In the genomic region with DNA sequence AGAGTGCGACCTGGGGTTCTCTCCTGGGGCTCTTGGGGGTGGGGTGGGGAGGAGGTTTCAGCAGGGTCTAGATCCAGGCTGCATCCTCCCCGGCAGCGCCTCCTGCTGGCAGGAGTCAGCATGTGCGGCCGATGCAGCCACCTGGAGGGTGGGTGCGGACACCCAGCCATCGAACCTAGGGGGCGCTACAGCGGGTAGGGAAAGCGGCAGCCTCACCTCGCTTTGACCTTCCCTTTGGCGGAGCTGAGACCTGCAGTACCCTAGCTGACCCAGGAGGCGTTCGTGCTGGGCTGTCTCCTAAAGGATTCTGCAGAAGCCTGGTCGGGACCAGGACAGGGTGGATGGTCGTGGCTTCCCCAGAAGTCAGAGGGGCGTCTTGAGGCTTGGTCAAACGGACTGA, we compare ENCODE assay signal across 8 mouse cellular contexts. TPM values are rescaled to one million over a fixed set of nuclear protein-coding genes. Genes with fewer than 3 reads are reported as not detected.
DNase-seq lines count a peak whose midpoint lies in the region; ATAC-seq and TF ChIP-seq lines count a peak whose summit lies in the region.

No protein-coding gene starts in this region.

- H3K36me3 ChIP-seq in E14TG2a.4 (ENCODE audit: insufficient read depth, low read length), result no peaks in the 10 kb centered on the region
- no peaks in the 10 kb centered on the region for H3K36me3 ChIP-seq in embryonic facial prominence, embryonic 10.5 days (replicated peaks)
- H3K36me3 ChIP-seq in heart, embryonic 14.5 days (ENCODE audit: control insufficient read depth, insufficient read depth, low read length), result no peaks in the 10 kb centered on the region
- H3K36me3 ChIP-seq in kidney, embryonic 16.5 days (ENCODE audit: insufficient read depth, low read length), result no peaks in the 10 kb centered on the region

- peak; percentile 56 for DNase-seq in adrenal gland, adult 2 months
- DNase-seq in embryonic facial prominence, embryonic 10.5 days (ENCODE audit: low spot score), result peak; percentile 92
- DNase-seq in lung, postnatal 36 days, result peak; percentile 70
- DNase-seq in retina, postnatal 1 day, result peak; percentile 92

- peak overlapping the region; percentile 66 for H3K4me2 ChIP-seq in heart, embryonic 14.5 days (ENCODE audit: low read length)
- H3K4me2 ChIP-seq in kidney, embryonic 16.5 days (replicated peaks; ENCODE audit: low read depth, low read length), result peak overlapping the region; percentile 99

- WGBS in embryonic facial prominence, embryonic 10.5 days, result under 1% methylated on average over 18 of the region's 18 CpGs
- 1% methylated on average over 18 of the region's 18 CpGs for whole genome bisulfite sequencing in heart, embryonic 14.5 days
- 0% methylated on average over 18 of the region's 18 CpGs for WGBS in kidney, embryonic 16.5 days

- peak overlapping the region; percentile 87 for H3K4me3 ChIP-seq in E14TG2a.4 (replicated peaks; ENCODE audit: low read length)
- peak overlapping the region; percentile 89 for H3K4me3 ChIP-seq in embryonic facial prominence, embryonic 10.5 days
- peak overlapping the region; percentile 30 to 47; a peak in 2 of 4 replicates for H3K4me3 ChIP-seq in heart, embryonic 14.5 days (ENCODE audit: control insufficient read depth in 1 of 2, insufficient read depth in 1 of 2, low read depth in 1 of 2, low read length in 2 of 2)
- H3K4me3 ChIP-seq in kidney, embryonic 16.5 days (ENCODE audit: low read length), result peak overlapping the region; percentile 86

- peak overlapping the region; percentile 56 for H3K9ac ChIP-seq in heart, embryonic 14.5 days (ENCODE audit: low read length)
- peak overlapping the region; percentile 66 for H3K9ac ChIP-seq in kidney, embryonic 16.5 days (replicated peaks; ENCODE audit: low read length)

- peaks cover 73% of the 10 kb centered on the region for H3K27me3 ChIP-seq in E14TG2a.4 (ENCODE audit: insufficient read depth, low read length)
- H3K27me3 ChIP-seq in embryonic facial prominence, embryonic 10.5 days (replicated peaks; ENCODE audit: low read depth, poor library complexity, severe bottlenecking), result peaks cover 95% of the 10 kb centered on the region
- peaks cover 49% of the 10 kb centered on the region for H3K27me3 ChIP-seq in heart, embryonic 14.5 days (ENCODE audit: control insufficient read depth, insufficient read depth, low read length)
- H3K27me3 ChIP-seq in kidney, embryonic 16.5 days (ENCODE audit: insufficient read depth, low read length), result peaks cover 25% of the 10 kb centered on the region

- no peaks in the 10 kb centered on the region for H3K9me3 ChIP-seq in E14TG2a.4 (ENCODE audit: low read length)
- no peaks in the 10 kb centered on the region for H3K9me3 ChIP-seq in embryonic facial prominence, embryonic 10.5 days
- H3K9me3 ChIP-seq in heart, embryonic 14.5 days (ENCODE audit: control insufficient read depth, low read length), result no peaks in the 10 kb centered on the region
- H3K9me3 ChIP-seq in kidney, embryonic 16.5 days (ENCODE audit: low read length), result no peaks in the 10 kb centered on the region

- peak overlapping the region; percentile 81 for H3K27ac ChIP-seq in embryonic facial prominence, embryonic 10.5 days (replicated peaks)
- H3K27ac ChIP-seq in heart, embryonic 14.5 days (replicated peaks in 1 of 2; ENCODE audit: control insufficient read depth in 1 of 2, insufficient read depth in 1 of 2, low read depth in 2 of 2, low read length in 2 of 2), result no peak overlapping the region
- H3K27ac ChIP-seq in kidney, embryonic 16.5 days (ENCODE audit: low read length), result no peak overlapping the region

- H3K4me1 ChIP-seq in E14TG2a.4 (replicated peaks; ENCODE audit: low read depth, low read length), result peaks cover 90% of the 10 kb centered on the region
- peaks cover 86% of the 10 kb centered on the region for H3K4me1 ChIP-seq in embryonic facial prominence, embryonic 10.5 days
- H3K4me1 ChIP-seq in heart, embryonic 14.5 days (ENCODE audit: control insufficient read depth in 2 of 2, insufficient read depth in 2 of 2, low read length in 2 of 2), result peaks cover 28 to 50% of the 10 kb centered on the region in 2 experiments
- peaks cover 75% of the 10 kb centered on the region for H3K4me1 ChIP-seq in kidney, embryonic 16.5 days (ENCODE audit: insufficient read depth, low read length)

- no peak; the same call in 1 of the 2 replicates for ATAC-seq in heart, embryonic 14.5 days (ENCODE audit: insufficient number of reproducible peaks, insufficient read depth, low FRiP score, low read depth)
- peak; percentile 8; the same call in 1 of the 2 replicates for ATAC-seq in kidney, embryonic 16.5 days (ENCODE audit: low FRiP score, low TSS enrichment)
- no peak for ATAC-seq in activated CD4-positive, CD25-positive, alpha-beta regulatory T cell, adult 4 months

- TF ChIP-seq CTCF in E14TG2a.4 (conservative IDR thresholded peaks at IDR 0.05; ENCODE audit: low read length), result peak; percentile 98

RNA-seq across cellular contexts. Expression of gene Cacnb3, which starts 0.9 kb away (rescaled TPM):
- total RNA-seq in adrenal gland, adult 2 months (2021), result 10 to 100 TPM; 12.8 to 17.7 TPM
- 25.9 and 31.1 TPM in 2 replicates for polyA plus RNA-seq in adrenal gland, adult 2 months (2012; rRNA removed)
- polyA plus RNA-seq in embryonic facial prominence, embryonic 10.5 days (2016; fragmentation: Nextera tagmentation; extraction: Ambion mirVana), result 32.3 and 37.0 TPM in 2 replicates
- 6.1 and 6.6 TPM in 2 replicates for polyA plus RNA-seq in heart, embryonic 14.5 days (2014; fragmentation: Nextera tagmentation; extraction: Ambion mirVana)
- 34.4 and 34.9 TPM in 2 replicates for polyA plus RNA-seq in kidney, embryonic 16.5 days (2015; fragmentation: Nextera tagmentation; extraction: Ambion mirVana)
- under 1 TPM in 1 of 2 experiments, not detected in 1; 0.19 TPM for polyA plus RNA-seq in activated CD4-positive, CD25-positive, alpha-beta regulatory T cell, adult 4 months (2017; shearing (Covaris generic))

RNA-seq across cellular contexts. Expression of gene Adcy6, which starts 21.6 kb away (rescaled TPM):
- total RNA-seq in adrenal gland, adult 2 months (2021), result 10 to 100 TPM; 35.5 to 67.1 TPM
- 44.6 and 49.2 TPM in 2 replicates for polyA plus RNA-seq in adrenal gland, adult 2 months (2012; rRNA removed)
- 11.6 and 14.0 TPM in 2 replicates for polyA plus RNA-seq in embryonic facial prominence, embryonic 10.5 days (2016; fragmentation: Nextera tagmentation; extraction: Ambion mirVana)
- 35.2 and 43.7 TPM in 2 replicates for polyA plus RNA-seq in heart, embryonic 14.5 days (2014; fragmentation: Nextera tagmentation; extraction: Ambion mirVana)
- 24.4 and 26.0 TPM in 2 replicates for polyA plus RNA-seq in kidney, embryonic 16.5 days (2015; fragmentation: Nextera tagmentation; extraction: Ambion mirVana)
- under 1 TPM; 0.36 to 0.56 TPM for polyA plus RNA-seq in activated CD4-positive, CD25-positive, alpha-beta regulatory T cell, adult 4 months (2017; shearing (Covaris generic))

RNA-seq across cellular contexts. Expression of gene Ddx23, which starts 31.2 kb away (rescaled TPM):
- total RNA-seq in adrenal gland, adult 2 months (2021), result 10 to 100 TPM; 65.5 to 84.6 TPM
- polyA plus RNA-seq in adrenal gland, adult 2 months (2012; rRNA removed), result 25.6 and 27.7 TPM in 2 replicates
- 31.2 and 32.1 TPM in 2 replicates for polyA plus RNA-seq in embryonic facial prominence, embryonic 10.5 days (2016; fragmentation: Nextera tagmentation; extraction: Ambion mirVana)
- 16.9 and 18.2 TPM in 2 replicates for polyA plus RNA-seq in heart, embryonic 14.5 days (2014; fragmentation: Nextera tagmentation; extraction: Ambion mirVana)
- 19.0 and 27.1 TPM in 2 replicates for polyA plus RNA-seq in kidney, embryonic 16.5 days (2015; fragmentation: Nextera tagmentation; extraction: Ambion mirVana)
- polyA plus RNA-seq in activated CD4-positive, CD25-positive, alpha-beta regulatory T cell, adult 4 months (2017; shearing (Covaris generic)), result 10 to 100 TPM; 22.8 to 27.3 TPM

RNA-seq across cellular contexts. Expression of gene Rnd1, which starts 45.8 kb away (rescaled TPM):
- 1 to 10 TPM; 3.9 to 4.0 TPM for total RNA-seq in adrenal gland, adult 2 months (2021)
- 1.4 and 3.0 TPM in 2 replicates for polyA plus RNA-seq in adrenal gland, adult 2 months (2012; rRNA removed)
- polyA plus RNA-seq in embryonic facial prominence, embryonic 10.5 days (2016; fragmentation: Nextera tagmentation; extraction: Ambion mirVana), result 0.88 and 1.5 TPM in 2 replicates
- polyA plus RNA-seq in heart, embryonic 14.5 days (2014; fragmentation: Nextera tagmentation; extraction: Ambion mirVana), result 0.61 and 1.3 TPM in 2 replicates
- 0.45 and 0.75 TPM in 2 replicates for polyA plus RNA-seq in kidney, embryonic 16.5 days (2015; fragmentation: Nextera tagmentation; extraction: Ambion mirVana)
- 1 to 10 TPM in 1 of 2 experiments, under 1 TPM in 1; 0.50 to 1.5 TPM for polyA plus RNA-seq in activated CD4-positive, CD25-positive, alpha-beta regulatory T cell, adult 4 months (2017; shearing (Covaris generic))

Comparison
In these comparisons a context has a peak if more than half of its experiments do, and no peak if none do; other contexts are left out.
1. H3K4me3 ChIP-seq: peak in every context shown above with its lines; median percentile 89 in embryonic facial prominence, embryonic 10.5 days; 87 in E14TG2a.4; 86 in kidney, embryonic 16.5 days; 38 in heart, embryonic 14.5 days.